Mouse (Mus musculus) left cerebral cortex, adult 18-20 months (tissue): ENCODE measurements around the gene Mrps35. TPM values are rescaled to one million over a fixed set of nuclear protein-coding genes. Genes with fewer than 3 reads are reported as not detected.

Source experiments
- total RNA-seq, 2 experiments: library from RNA; stranded (reverse); gene quantifications; 2 replicates each; pipeline ENCODE4 v1.2.3; 2021

The Mrps35 gene
- total RNA-seq, 2 experiments from 2014 or later: 45.3 to 48.1 TPM

Other genes with a start within 250 kb of the Mrps35 start
- 10 to 100 TPM in 1 of 2 experiments, 1 to 10 TPM in 1; 5.9 to 10.2 TPM for gene Arntl2, start 246.7 kb upstream of the Mrps35 start, total RNA-seq
- not detected for gene Smco2, start 192.7 kb upstream of the Mrps35 start, total RNA-seq
- 10 to 100 TPM; 54.5 to 60.4 TPM for gene Ppfibp1, start 154.3 kb upstream of the Mrps35 start, total RNA-seq
- gene 1700034J05Rik, start 88.3 kb upstream of the Mrps35 start, total RNA-seq: not detected
- 1 to 10 TPM; 1.4 to 2.6 TPM for gene Rep15, start 10.2 kb upstream of the Mrps35 start, total RNA-seq
- gene Mansc4, start 44.3 kb downstream of the Mrps35 start, total RNA-seq: under 1 TPM in 1 of 2 experiments, not detected in 1; 0.33 TPM
- 10 to 100 TPM; 22.0 to 22.1 TPM for gene Klhl42, start 48.6 kb downstream of the Mrps35 start, total RNA-seq
- 1 to 10 TPM; 5.1 to 5.9 TPM for gene Pthlh, start 221.4 kb downstream of the Mrps35 start, total RNA-seq